Mouse (Mus musculus): Measurements from ENCODE around the gene Ppm1m. TPM values are rescaled to one million over a fixed set of nuclear protein-coding genes. Genes with fewer than 3 reads are reported as not detected.

Gene Ppm1m
- polyA plus RNA-seq, 1 experiment = 28.5 TPM

GRCm38 (mm10) chr9:106159237-106159636 is 40.3 kb downstream of the Ppm1m start:
- WGBS = 87% methylated on average over 9 of the region's 9 CpGs
- no peaks in the 10 kb centered on the region for H3K36me3 ChIP-seq (ENCODE audit: control insufficient read depth, insufficient read depth, low read length)
- H3K4me1 ChIP-seq (ENCODE audit: control insufficient read depth, insufficient read depth, low read length) = peaks cover 19% of the 10 kb centered on the region; the same call in 1 of the 2 replicates
- 0 out of 2 replicates have a peak overlapping the region, but pooled peaks have one; percentile 85 for H3K27ac ChIP-seq (ENCODE audit: insufficient read depth, low read depth, low read length)
- no peak overlapping the region for H3K4me3 ChIP-seq (ENCODE audit: insufficient read depth, low read depth, low read length)
- no peaks in the 10 kb centered on the region for H3K27me3 ChIP-seq (replicated peaks; ENCODE audit: control insufficient read depth, insufficient read depth, low read length)
- TF ChIP-seq CTCF (conservative IDR thresholded peaks at IDR 0.05; ENCODE audit: insufficient read depth, insufficient read length, low read depth, low read length) = no peak
- no peak for TF ChIP-seq POLR2A (IDR thresholded peaks at IDR 0.05; ENCODE audit: low read depth, low read length)
- no peak for DNase-seq

- H3K4me3 ChIP-seq (ENCODE audit: insufficient read depth, low read depth, low read length) = peak within 1 kb of the TSS; percentile 73
These were observed 41.5 kb downstream of the Ppm1m start, which contains the start of gene Glyctk for GRCm38 (mm10) chr9:106158037-106158491. Glyctk (minus strand) TSS chr9:106158138.

GRCm38 (mm10) chr9:106157623-106157925 is 42.0 kb downstream of the Ppm1m start:
- Histone ChIP-seq H3K27me3 (replicated peaks; ENCODE audit: control insufficient read depth, insufficient read depth, low read length) (no peaks in the 10 kb centered on the region), H3K36me3 (ENCODE audit: control insufficient read depth, insufficient read depth, low read length) (no peaks in the 10 kb centered on the region), H3K4me3 (ENCODE audit: insufficient read depth, low read depth, low read length) (peak overlapping the region; percentile 73), H3K4me1 (ENCODE audit: control insufficient read depth, insufficient read depth, low read length) (peaks cover 19% of the 10 kb centered on the region; the same call in 1 of the 2 replicates), H3K27ac (ENCODE audit: insufficient read depth, low read depth, low read length) (peak overlapping the region; percentile 85)
- WGBS = 55% methylated on average over 10 of the region's 10 CpGs
- DNase-seq = no peak
- no peak for TF ChIP-seq CTCF (conservative IDR thresholded peaks at IDR 0.05; ENCODE audit: insufficient read depth, insufficient read length, low read depth, low read length)

More at GRCm38 (mm10) chr9:106158037-106158491, 41.5 kb downstream of the Ppm1m start, which contains the start of gene Glyctk:
- no peaks in the 10 kb centered on the region for H3K27me3 ChIP-seq (replicated peaks; ENCODE audit: control insufficient read depth, insufficient read depth, low read length)
- peaks cover 19% of the 10 kb centered on the region; the same call in 1 of the 2 replicates for H3K4me1 ChIP-seq (ENCODE audit: control insufficient read depth, insufficient read depth, low read length)
- 32% methylated on average over 6 of the region's 6 CpGs for WGBS
- H3K27ac ChIP-seq (ENCODE audit: insufficient read depth, low read depth, low read length) = peak within 1 kb of the TSS; percentile 85
- no peaks in the 10 kb centered on the region for H3K36me3 ChIP-seq (ENCODE audit: control insufficient read depth, insufficient read depth, low read length)
- peak; percentile 91 for DNase-seq
- TF ChIP-seq CTCF (conservative IDR thresholded peaks at IDR 0.05; ENCODE audit: insufficient read depth, insufficient read length, low read depth, low read length) (no peak), POLR2A (IDR thresholded peaks at IDR 0.05; ENCODE audit: low read depth, low read length) (peak; percentile 45)

- Histone ChIP-seq H3K4me1 (ENCODE audit: control insufficient read depth, insufficient read depth, low read length) (peaks cover 19% of the 10 kb centered on the region; the same call in 1 of the 2 replicates), H3K27ac (ENCODE audit: insufficient read depth, low read depth, low read length) (peak overlapping the region; percentile 85), H3K4me3 (ENCODE audit: insufficient read depth, low read depth, low read length) (peak overlapping the region; percentile 73), H3K27me3 (replicated peaks; ENCODE audit: control insufficient read depth, insufficient read depth, low read length) (no peaks in the 10 kb centered on the region), H3K36me3 (ENCODE audit: control insufficient read depth, insufficient read depth, low read length) (no peaks in the 10 kb centered on the region)
- no peak for TF ChIP-seq POLR2A (IDR thresholded peaks at IDR 0.05; ENCODE audit: low read depth, low read length)
- TF ChIP-seq CTCF (conservative IDR thresholded peaks at IDR 0.05; ENCODE audit: insufficient read depth, insufficient read length, low read depth, low read length) = peak; percentile 37
- WGBS = 65% methylated on average over 21 of the region's 21 CpGs
- DNase-seq = peak; percentile 64
These were observed 42.5 kb downstream of the Ppm1m start for GRCm38 (mm10) chr9:106156921-106157622.

GRCm38 (mm10) chr9:106156419-106156818 is 43.1 kb downstream of the Ppm1m start:
- peak overlapping the region; percentile 21 for H3K4me3 ChIP-seq (ENCODE audit: insufficient read depth, low read depth, low read length)
- H3K27ac ChIP-seq (ENCODE audit: insufficient read depth, low read depth, low read length) = no peak overlapping the region
- WGBS = 57% methylated on average over 5 of the region's 5 CpGs
- no peaks in the 10 kb centered on the region for H3K27me3 ChIP-seq (replicated peaks; ENCODE audit: control insufficient read depth, insufficient read depth, low read length)
- DNase-seq = peak; percentile 74
- peaks cover 19% of the 10 kb centered on the region; the same call in 1 of the 2 replicates for H3K4me1 ChIP-seq (ENCODE audit: control insufficient read depth, insufficient read depth, low read length)
- H3K36me3 ChIP-seq (ENCODE audit: control insufficient read depth, insufficient read depth, low read length) = no peaks in the 10 kb centered on the region
- TF ChIP-seq POLR2A (IDR thresholded peaks at IDR 0.05; ENCODE audit: low read depth, low read length) = no peak
- TF ChIP-seq CTCF (conservative IDR thresholded peaks at IDR 0.05; ENCODE audit: insufficient read depth, insufficient read length, low read depth, low read length) = peak; percentile 69

- Histone ChIP-seq H3K36me3 (ENCODE audit: control insufficient read depth, insufficient read depth, low read length) (no peaks in the 10 kb centered on the region), H3K27ac (ENCODE audit: insufficient read depth, low read depth, low read length) (no peak overlapping the region), H3K4me3 (ENCODE audit: insufficient read depth, low read depth, low read length) (no peak overlapping the region), H3K4me1 (ENCODE audit: control insufficient read depth, insufficient read depth, low read length) (peaks cover 15% of the 10 kb centered on the region; the same call in 1 of the 2 replicates), H3K27me3 (replicated peaks; ENCODE audit: control insufficient read depth, insufficient read depth, low read length) (no peaks in the 10 kb centered on the region)
- no peak for TF ChIP-seq CTCF (conservative IDR thresholded peaks at IDR 0.05; ENCODE audit: insufficient read depth, insufficient read length, low read depth, low read length)
- TF ChIP-seq POLR2A (IDR thresholded peaks at IDR 0.05; ENCODE audit: low read depth, low read length) = no peak
- DNase-seq = peak; percentile 68
- WGBS = 55% methylated on average over 9 of the region's 9 CpGs
These were observed 45.4 kb downstream of the Ppm1m start for GRCm38 (mm10) chr9:106154106-106154505.

GRCm38 (mm10) chr9:106149399-106149754 is 50.2 kb downstream of the Ppm1m start:
- 27% methylated on average over 10 of the region's 10 CpGs for WGBS
- no peak overlapping the region for H3K4me3 ChIP-seq (ENCODE audit: insufficient read depth, low read depth, low read length)

More at GRCm38 (mm10) chr9:106149399-106149754, 50.2 kb downstream of the Ppm1m start:
- H3K4me1 ChIP-seq (ENCODE audit: control insufficient read depth, insufficient read depth, low read length) = no peaks in the 10 kb centered on the region
- H3K27ac ChIP-seq (ENCODE audit: insufficient read depth, low read depth, low read length) = no peak overlapping the region
- no peaks in the 10 kb centered on the region for H3K36me3 ChIP-seq (ENCODE audit: control insufficient read depth, insufficient read depth, low read length)
- no peak for DNase-seq
- H3K27me3 ChIP-seq (replicated peaks; ENCODE audit: control insufficient read depth, insufficient read depth, low read length) = no peaks in the 10 kb centered on the region
- TF ChIP-seq POLR2A (IDR thresholded peaks at IDR 0.05; ENCODE audit: low read depth, low read length) = no peak
- no peak for TF ChIP-seq CTCF (conservative IDR thresholded peaks at IDR 0.05; ENCODE audit: insufficient read depth, insufficient read length, low read depth, low read length)

All from kidney, adult 2 months (tissue).